Mouse (Mus musculus) frontal cortex, postnatal 36 days (tissue): ENCODE results near the gene Gm36079.
A peak's percentile ranks its signal among the peaks of the same experiment; 100 is the strongest.
"Not testable (repeated sequence)": the region's sequence is repeated elsewhere in the genome, so short reads cannot be mapped to it uniquely, and the experiment has no call there.

Experiments
- DNase-seq, 2 experiments: peaks; one replicate each; pipeline ENCODE4 v3.0.0; 2022; ENCODE audit warnings: low spot score in 2 of 2

Gene Gm36079

GRCm38 (mm10) chr13:120026911-120027310, at the start of gene Gm36079:
Gm36079 (minus strand) TSS chr13:120027011.
- not testable (repeated sequence) for DNase-seq

GRCm38 (mm10) chr13:120070878-120071277, 44.1 kb upstream of the Gm36079 start:
- not testable (repeated sequence) for DNase-seq

DNA sequence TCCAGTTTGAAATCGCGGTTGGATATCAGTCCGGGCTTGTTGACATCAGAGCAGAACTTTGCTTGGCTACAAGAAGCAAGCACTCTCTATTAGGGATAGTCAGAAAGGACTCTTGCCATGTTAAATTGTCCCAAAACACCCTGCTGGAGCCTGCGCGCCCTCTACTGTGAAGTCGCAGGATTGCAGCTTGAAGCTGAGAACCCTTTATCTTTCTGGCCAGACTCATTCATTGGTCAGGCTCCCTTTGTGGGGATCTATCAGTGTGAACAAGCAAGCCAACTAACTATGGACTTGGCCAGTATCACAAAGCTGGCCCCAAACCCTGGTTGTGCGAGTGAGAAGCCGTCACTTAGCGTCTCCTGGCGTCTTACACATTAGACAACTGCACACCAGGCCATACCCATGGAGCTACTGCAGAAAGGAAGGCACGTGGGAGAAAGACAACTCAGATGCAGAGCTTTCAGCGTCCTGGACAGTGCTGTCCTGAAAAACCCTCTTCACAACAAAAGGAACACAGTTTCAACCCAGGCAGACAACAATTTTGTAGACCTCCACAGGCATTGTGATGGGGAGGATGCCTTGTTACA, 43.3 kb upstream of the Gm36079 start:
- DNase-seq, result not testable (repeated sequence)

DNA sequence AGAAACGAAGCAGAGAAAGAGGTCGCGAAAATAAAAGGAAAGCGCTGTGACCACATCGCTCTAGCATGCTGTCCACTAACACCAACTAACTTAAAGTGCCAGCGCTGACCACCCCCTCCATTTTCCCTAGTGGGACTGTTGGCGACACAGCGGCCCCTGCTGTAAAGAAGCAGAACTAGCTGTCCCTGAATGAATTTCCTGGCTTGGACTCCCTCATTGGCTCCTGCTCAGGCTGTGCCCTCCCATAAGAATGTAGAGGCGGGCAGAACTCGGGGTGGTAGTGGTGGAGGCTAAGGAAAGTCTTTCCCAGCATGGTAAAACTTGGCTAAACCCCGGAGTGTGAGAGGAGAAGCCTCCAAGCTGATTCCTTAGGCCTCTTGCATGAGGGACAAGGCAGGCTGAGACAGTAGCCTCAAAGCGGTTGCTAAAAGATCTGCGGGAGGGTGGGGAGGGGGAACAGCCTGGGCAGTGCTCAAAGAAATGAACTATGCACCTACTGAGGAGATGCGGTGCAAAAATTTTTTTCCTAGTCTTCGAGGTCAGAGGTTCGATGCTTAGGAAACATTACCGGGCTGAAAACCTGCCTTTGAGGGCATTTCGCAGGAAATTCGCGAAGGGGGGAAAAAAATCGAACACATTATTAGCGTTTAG, 36.8 kb upstream of the Gm36079 start:
- DNase-seq, result not testable (repeated sequence)

DNA sequence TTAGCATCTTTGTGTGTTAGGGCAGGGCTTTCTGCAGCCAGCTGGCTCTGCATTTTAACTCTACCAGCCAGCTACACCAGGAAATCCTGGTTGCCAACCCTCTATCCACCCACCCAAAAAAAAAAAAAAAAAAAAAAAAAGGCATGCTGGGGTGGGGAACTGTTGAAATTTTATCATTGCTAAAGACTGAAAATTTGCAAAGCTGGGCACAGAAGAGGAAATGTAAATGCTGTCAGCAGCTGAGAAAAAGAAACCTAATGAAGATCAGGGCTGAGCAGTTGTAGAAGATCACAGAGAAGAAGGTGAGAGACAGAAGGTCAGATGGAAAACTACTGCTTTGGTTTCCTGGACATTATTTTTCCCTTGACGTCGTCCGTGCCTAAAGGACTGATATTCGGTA, 36.1 kb upstream of the Gm36079 start:
- not testable (repeated sequence) for DNase-seq

GRCm38 (mm10) chr13:120052085-120052484, 25.3 kb upstream of the Gm36079 start, which contains the start of gene Gm21188:
Gm21188 (minus strand) TSS chr13:120052194.
- not testable (repeated sequence) for DNase-seq

- DNase-seq, result not testable (repeated sequence)
Observed at GRCm38 (mm10) chr13:120048608-120049007, 21.8 kb upstream of the Gm36079 start.

- not testable (repeated sequence) for DNase-seq
Observed at GRCm38 (mm10) chr13:120048186-120048585, 21.4 kb upstream of the Gm36079 start.

DNA sequence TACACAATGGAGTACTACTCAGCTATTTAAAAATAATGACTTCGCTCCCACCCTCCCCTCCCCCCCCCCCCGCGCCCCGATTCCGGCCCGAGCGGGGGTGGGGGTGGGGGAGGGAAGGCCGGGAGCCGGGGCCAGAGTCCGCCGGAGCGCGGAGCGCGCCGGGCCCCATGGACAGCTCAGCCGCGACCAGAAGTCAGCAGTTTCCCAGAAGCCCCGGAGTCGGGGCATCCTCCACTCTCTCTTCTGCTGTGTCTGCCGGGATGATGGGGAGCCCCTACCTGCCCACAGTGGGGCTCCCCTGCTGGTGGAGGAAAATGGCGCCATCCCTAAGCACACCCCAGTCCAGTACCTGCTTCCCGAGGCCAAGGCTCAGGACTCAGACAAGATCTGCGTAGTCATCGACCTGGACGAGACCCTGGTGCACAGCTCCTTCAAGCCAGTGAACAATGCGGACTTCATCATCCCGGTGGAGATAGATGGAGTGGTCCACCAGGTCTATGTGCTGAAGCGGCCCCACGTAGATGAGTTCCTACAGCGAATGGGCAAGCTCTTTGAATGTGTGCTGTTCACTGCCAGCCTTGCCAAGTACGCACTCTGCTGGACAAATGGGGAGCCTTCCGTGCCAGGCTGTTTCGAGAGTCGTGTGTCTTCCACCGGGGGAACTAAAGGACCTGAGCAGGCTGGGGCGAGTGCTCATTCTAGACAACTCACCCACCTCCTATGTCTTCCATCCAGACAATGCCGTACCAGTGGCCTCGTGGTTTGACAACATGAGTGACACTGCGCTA, 19.8 kb upstream of the Gm36079 start:
- not testable (repeated sequence) for DNase-seq

- not testable (repeated sequence) for DNase-seq
Observed at GRCm38 (mm10) chr13:120041145-120041544, 14.3 kb upstream of the Gm36079 start.

- DNase-seq, result not testable (repeated sequence)
Observed at GRCm38 (mm10) chr13:120037881-120038280, 11.1 kb upstream of the Gm36079 start.

- not testable (repeated sequence) for DNase-seq
Observed at GRCm38 (mm10) chr13:120036577-120037115, 9.8 kb upstream of the Gm36079 start.

GRCm38 (mm10) chr13:120035151-120035550, 8.3 kb upstream of the Gm36079 start:
- DNase-seq, result not testable (repeated sequence)

GRCm38 (mm10) chr13:120034637-120035036, 7.8 kb upstream of the Gm36079 start:
- DNase-seq, result not testable (repeated sequence)

DNA sequence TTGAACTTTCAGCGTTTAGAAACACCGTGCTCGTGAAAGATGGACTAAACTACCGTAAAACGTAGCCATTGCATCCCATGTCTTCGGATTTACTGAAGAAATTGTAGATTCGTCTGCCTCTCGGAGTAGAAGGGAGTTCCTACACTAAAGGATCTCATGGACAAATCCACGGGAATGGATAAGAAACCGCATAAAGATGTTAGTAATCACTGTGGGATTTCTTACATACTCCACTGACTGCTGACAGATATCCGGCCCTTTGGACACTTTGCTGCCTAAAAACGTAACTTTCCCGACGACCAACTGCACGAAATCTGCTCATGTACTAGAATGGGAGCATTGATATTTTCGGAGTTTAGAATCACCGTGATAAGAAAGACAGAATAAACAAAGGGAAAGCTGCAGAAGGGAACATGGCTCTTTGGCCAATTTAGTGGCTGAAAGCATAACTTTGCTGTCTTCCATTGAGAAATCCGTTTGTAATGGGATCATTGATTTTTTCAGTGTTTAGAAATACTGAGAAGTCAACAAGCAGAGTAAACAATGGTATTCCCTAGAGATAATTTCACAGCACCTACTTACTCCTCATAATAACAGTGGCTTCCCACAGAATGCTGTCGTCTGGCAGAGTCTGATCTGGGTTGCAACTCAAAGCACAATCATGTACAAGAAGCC, 6.8 kb upstream of the Gm36079 start:
- DNase-seq, result not testable (repeated sequence)

DNA sequence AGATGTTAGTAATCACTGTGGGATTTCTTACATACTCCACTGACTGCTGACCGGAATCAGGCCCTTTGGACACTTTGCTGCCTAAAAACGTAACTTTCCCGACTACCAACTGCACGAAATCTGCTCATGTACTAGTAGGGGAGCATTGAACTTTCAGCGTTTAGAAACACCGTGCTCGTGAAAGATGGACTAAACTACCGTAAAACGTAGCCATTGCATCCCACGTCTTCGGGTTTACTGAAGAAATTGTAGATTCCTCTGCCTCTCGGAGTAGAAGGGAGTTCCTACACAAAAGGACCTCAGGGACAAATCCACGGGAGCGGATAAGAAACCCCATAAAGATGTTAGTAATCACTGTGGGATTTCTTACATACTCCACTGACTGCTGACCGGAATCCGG, 4.9 kb upstream of the Gm36079 start:
- peak in 1 of 2 experiments; percentile 68 for DNase-seq

DNA sequence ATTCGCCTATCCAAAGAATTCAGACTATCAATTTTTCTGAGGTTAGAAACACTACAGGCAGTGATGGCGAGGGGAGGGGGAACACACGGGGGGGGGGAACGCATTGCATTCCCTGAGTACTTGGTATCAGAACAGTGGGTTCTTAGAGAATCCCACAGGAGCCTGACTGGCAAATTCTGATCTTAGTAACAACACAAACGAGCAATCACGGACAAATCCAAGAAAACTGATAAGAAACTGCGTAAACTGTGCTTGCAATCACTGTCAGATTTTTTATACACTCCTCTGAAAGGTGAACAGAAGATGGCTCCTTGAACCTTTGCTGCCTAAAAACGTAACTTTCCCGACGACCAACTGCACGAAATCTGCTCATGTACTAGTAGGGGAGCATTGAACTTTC, 557 bp upstream of the Gm36079 start:
- not testable (repeated sequence) for DNase-seq

DNA sequence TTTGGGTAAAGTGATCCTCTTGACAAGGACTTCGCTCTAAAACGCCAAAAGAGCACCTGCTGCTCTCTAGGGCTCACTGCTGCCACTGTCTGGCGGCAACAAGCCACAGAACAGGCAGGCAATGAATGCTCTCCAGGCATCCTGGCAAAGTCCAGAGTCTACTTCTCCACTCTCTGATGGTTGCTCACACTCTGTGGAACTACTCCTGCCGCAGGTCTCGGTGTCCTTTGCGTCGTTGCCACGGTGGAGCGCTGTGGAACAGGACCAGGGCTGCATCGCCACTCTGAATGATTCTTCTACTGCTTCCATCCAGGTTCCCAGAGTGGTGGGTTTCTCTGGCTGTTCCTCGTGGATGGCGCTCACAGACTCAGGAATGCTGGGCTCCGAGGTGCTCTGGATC, 438 bp downstream of the Gm36079 start:
- DNase-seq, result not testable (repeated sequence)

- peak in 1 of 2 experiments; percentile 47 for DNase-seq
Observed at GRCm38 (mm10) chr13:120025576-120025975, 1.2 kb downstream of the Gm36079 start.

- DNase-seq, result not testable (repeated sequence)
Observed at GRCm38 (mm10) chr13:120025004-120025403, 1.8 kb downstream of the Gm36079 start.

GRCm38 (mm10) chr13:120024581-120024980, 2.2 kb downstream of the Gm36079 start:
- DNase-seq, result not testable (repeated sequence)
